ENCODE assay signal across 8 mouse cellular contexts in the genomic region with DNA sequence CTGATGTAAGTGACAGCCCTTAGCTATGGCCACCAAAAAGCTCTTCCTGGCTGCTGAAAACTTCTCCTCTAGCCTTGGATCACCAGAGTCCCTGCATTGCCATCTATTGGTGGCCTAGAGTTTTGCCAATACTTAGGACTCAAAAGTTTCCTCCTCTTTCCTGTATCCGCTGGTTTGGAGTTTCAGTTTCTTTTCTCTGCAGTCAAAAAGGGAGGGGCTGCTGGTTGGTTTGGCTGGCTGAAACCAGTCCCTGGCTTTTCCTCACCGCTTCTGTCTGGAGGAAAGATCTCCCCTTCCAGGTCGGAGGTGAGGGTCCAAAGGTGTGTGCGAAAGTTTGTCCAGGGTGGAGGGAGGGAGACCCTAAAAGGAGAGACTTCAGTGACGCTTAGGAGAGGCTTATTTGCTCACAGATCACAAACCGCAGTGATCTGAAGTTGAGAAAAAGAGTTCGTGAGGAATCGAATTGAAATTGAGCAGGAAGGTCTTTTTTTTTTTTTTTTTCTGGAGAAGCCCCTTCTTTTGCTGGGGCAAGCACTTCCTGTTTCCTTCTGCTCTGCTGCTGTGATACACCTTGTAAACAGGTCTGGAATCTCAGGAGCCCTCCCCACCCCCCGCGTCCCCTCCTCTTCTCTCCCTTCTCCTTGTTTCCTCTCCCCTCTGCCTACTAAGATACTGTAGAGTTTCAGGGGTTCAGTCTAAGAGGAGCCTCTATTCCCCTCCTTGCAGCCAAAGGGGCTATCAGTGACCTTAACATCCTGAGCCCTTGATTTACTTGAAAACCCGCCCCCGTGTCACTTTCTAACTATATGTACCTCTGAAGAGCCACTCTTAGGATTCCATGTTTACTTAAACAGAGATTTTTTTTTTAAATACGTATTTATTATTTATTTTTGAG. TPM values are rescaled to one million over a fixed set of nuclear protein-coding genes. Genes with fewer than 3 reads are reported as not detected.
DNase-seq lines count a peak whose midpoint lies in the region; ATAC-seq lines count a peak whose summit lies in the region.

A gene (plus strand): TSS at position 171 of the 895 bp plus-strand sequence.

- no peaks in the 10 kb centered on the region for H3K27me3 ChIP-seq in forebrain, embryonic 13.5 days

- H3K9me3 ChIP-seq in forebrain, embryonic 13.5 days (replicated peaks), result no peaks in the 10 kb centered on the region

- 9% methylated on average over 13 of the region's 13 CpGs for WGBS in forebrain, embryonic 13.5 days
- 4% methylated on average over 13 of the region's 13 CpGs for whole genome bisulfite sequencing in large intestine, adult 2 months

- intact Hi-C loops in heart, postnatal 36 days (cut with DNase I), result no loop called here

- peak within 1 kb of the TSS; percentile 31 for H3K4me3 ChIP-seq in forebrain, embryonic 13.5 days

- peak; percentile 94 for DNase-seq in ES-CJ7 (ENCODE audit: low read depth, low spot score)
- peak; percentile 7 to 29 for DNase-seq in adrenal gland, postnatal 4 days (ENCODE audit: low spot score in 2 of 2)
- DNase-seq in heart, postnatal 36 days, result peak; percentile 63 to 67
- peak; percentile 85 for DNase-seq in large intestine, adult 2 months (ENCODE audit: low read depth, low spot score)
- peak; percentile 65 for DNase-seq in lung, postnatal 14 days
- DNase-seq in ovary, postnatal 10 days (ENCODE audit: low spot score), result peak; percentile 29
- DNase-seq in thymus, postnatal 4 days, result peak; percentile 59

- no peak within 1 kb of the TSS for H3K9ac ChIP-seq in forebrain, embryonic 13.5 days

- H3K27ac ChIP-seq in forebrain, embryonic 13.5 days, result no peak within 1 kb of the TSS

- 0 out of 2 replicates have a peak, but pooled peaks cover 3% of the 10 kb centered on the region for H3K4me1 ChIP-seq in forebrain, embryonic 13.5 days

- no peaks in the 10 kb centered on the region for H3K36me3 ChIP-seq in forebrain, embryonic 13.5 days (ENCODE audit: poor library complexity, severe bottlenecking)

- H3K4me2 ChIP-seq in forebrain, embryonic 13.5 days, result peak within 1 kb of the TSS; percentile 51

- ATAC-seq in forebrain, embryonic 13.5 days, result 0 out of 2 replicates have a peak, but pooled peaks have one; percentile 24

RNA-seq across cellular contexts. Expression of the gene that starts here (rescaled TPM):
- total RNA-seq in adrenal gland, postnatal 4 days (2021), result 10 to 100 TPM; 11.1 to 11.7 TPM
- polyA plus RNA-seq in forebrain, embryonic 13.5 days (2015; fragmentation: Nextera tagmentation; extraction: Ambion mirVana), result 0.42 and 0.43 TPM in 2 replicates
- 1 to 10 TPM; 4.0 to 6.1 TPM for total RNA-seq in heart, postnatal 36 days (2021)
- polyA plus RNA-seq in large intestine, adult 2 months (2012; rRNA removed), result 3.8 and 5.5 TPM in 2 replicates

Comparison
In these comparisons a context has a peak if more than half of its experiments do, and no peak if none do; other contexts are left out.
1. Peak in ATAC-seq, H3K4me3 ChIP-seq and H3K4me2 ChIP-seq in forebrain, embryonic 13.5 days; RNA of the gene not detected or under 1 TPM.
2. DNase-seq: peak in every context shown above with its lines; median percentile 94 in ES-CJ7; 85 in large intestine, adult 2 months; 65 in heart, postnatal 36 days; 65 in lung, postnatal 14 days; 59 in thymus, postnatal 4 days; 29 in ovary, postnatal 10 days; 18 in adrenal gland, postnatal 4 days.